Mouse (Mus musculus) gastrocnemius, postnatal 36 days (tissue): Measurements from ENCODE around the gene Lin7a. TPM values are rescaled to one million over a fixed set of nuclear protein-coding genes. Genes with fewer than 3 reads are reported as not detected.

Experiments used
- DNase-seq, 2 experiments: peaks; one replicate each; pipeline ENCODE4 v3.0.0; 2022
- intact Hi-C: fragments of 180-260 bp; cut with DNase I; formaldehyde crosslinking; loops from one replicate; pipeline ENCODE4 v1.15.1; 2025
- total RNA-seq, 2 experiments: library from RNA; stranded (reverse); gene quantifications; 2 replicates each; pipeline ENCODE4 v1.2.3; 2021

Gene Lin7a
- total RNA-seq, 2 experiments from 2014 or later, result 1.3 to 1.5 TPM

GRCm38 (mm10) chr10:107315251-107315650 is 43.8 kb downstream of the Lin7a start:
- DNase-seq, result no peak
- intact Hi-C loops, result no loop called here

DNA sequence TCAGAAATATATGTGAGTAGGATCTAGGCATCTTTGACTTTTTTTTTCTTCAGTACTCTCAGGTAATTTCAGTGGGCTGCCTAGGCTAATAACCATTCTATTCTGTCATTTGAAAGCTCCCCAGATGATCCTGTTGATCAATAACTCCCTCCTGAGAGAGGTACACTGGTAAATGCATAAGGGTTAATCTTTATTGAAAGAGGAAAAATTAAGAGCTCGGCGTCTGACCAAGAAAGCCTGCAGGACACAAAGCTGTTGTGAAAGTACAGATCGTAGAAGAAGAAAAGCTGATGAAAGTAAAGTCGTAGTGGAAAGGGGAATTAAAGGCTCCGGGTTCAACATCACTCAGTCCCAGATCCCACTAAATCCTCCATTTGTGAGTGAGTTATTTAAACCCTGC is 44.2 kb downstream of the Lin7a start:
- no peak for DNase-seq
- intact Hi-C loops, result no loop called here

GRCm38 (mm10) chr10:107316100-107316499 is 44.6 kb downstream of the Lin7a start:
- intact Hi-C loops, result no loop called here

DNA sequence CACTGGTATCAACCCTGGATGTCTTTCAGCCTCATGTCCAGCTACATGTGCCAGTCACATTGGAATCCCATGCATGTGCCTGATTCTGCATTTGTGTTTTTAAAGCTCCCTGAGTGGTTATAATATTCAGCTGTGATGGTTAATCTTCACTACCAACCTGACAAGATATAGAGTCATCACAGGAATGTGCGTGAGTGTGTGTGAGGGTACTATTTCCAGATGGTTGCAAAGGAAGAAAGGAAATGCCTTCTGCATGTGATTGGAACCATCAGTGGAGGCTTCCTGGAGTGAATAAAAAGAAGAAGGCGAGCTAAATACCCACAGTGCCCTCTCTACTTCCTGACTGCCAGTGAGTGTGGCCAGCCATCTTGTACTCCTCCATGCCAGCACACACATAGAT is 48.2 kb downstream of the Lin7a start:
- no peak for DNase-seq
- intact Hi-C loops, result no loop called here

More at GRCm38 (mm10) chr10:107316100-107316499, 44.6 kb downstream of the Lin7a start:
- no peak for DNase-seq

DNA sequence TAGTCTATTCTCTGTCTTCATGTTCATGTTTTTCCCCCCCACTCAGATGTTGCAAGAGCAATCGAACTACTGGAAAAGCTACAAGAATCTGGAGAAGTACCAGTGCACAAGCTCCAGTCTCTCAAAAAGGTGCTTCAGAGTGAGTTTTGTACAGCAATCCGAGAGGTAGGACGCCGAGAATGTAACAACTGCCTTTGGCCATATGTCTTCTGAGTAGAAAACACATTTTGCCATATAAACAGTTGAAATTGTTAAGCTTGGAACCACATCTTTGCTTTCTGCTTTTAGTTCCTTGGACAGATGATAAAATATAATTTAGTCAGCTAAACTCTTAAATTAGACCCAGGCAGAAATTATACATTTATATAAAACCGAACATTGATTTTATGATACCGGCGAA is 52.4 kb downstream of the Lin7a start:
- intact Hi-C loops, result no loop called here
- no peak for DNase-seq

DNA sequence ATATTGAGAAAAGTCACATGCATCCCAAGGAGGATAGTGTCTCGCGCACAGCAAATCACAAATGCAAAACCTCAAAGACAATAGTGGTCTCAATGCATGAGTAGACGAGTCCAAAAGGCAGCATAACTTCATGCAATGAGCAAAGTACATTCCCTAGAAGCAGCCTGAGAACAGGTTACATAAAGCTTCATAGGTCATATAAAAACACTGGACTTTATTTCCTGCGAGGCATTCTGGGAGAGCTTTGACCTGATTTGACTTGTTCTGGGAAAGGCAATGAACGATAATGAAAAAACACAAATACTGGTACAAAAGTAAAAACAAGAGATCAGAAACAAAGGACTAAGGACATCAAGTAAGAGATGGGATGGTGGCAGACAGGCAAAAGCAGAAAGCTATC is 54.1 kb downstream of the Lin7a start:
- intact Hi-C loops, result no loop called here

DNA sequence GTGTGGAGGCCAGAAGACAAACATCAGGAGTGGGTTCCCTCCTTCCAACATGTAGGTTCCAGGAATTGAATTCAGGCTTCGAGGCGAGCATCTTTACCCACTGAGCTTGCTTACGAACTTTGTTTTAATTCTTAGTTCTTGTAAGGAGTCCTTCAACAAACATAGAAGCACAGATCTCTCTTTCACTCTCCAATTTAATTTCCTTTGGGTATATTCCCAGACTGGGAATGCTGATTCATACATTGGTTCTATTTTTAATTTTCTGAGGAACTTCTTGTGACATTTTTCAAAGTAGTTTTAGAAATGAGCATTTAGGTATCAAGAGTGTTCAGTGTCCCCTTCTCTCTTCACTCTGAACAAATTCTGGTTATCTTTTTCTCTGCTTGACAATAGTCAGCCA is 68.0 kb downstream of the Lin7a start:
- no peak for DNase-seq
- intact Hi-C loops, result no loop called here

More for the DNA sequence above, 54.1 kb downstream of the Lin7a start:
- DNase-seq, result no peak

DNA sequence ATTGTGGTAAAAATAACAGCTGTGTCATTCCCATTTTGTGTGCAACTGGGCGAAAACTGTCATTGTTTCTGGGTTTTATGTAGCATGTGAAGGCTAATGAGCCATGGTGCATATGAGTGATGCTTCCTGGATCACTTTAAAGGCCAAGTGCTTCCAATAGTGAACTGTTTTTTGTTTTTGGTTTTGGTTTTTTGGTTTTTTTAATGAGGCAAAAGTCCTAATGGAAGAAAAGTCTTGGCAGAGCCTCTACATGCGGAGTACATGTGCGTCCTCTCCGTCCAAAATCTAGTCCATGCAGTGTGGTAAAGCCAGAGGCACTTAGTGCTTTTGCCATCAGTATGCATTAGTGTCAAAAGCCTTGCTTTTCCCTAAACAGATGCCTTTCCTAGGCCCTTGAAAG is 69.7 kb downstream of the Lin7a start:
- DNase-seq, result no peak
- intact Hi-C loops, result no loop called here

DNA sequence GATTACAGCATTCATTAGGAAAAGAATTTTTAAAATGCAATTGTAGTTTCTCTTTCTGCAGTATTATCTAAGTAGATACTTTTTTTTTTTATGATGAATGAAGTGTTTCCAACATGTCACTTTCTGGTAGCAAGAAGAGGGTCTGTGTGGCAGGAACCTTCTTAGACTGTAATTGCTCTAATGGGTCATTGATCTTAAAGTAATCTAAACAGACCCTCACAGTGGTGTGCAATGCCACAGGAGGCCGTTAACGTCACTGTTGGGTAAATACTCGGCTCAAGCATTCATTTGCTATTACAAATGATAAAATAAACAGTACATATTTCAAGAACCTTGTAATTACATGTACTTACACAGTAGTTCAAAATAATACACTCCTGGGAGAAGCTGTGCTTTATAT is 72.7 kb downstream of the Lin7a start:
- DNase-seq, result no peak
- intact Hi-C loops, result no loop called here

- DNase-seq, result no peak
- intact Hi-C loops, result no loop called here
These were observed 76.4 kb downstream of the Lin7a start for GRCm38 (mm10) chr10:107347842-107348241.

DNA sequence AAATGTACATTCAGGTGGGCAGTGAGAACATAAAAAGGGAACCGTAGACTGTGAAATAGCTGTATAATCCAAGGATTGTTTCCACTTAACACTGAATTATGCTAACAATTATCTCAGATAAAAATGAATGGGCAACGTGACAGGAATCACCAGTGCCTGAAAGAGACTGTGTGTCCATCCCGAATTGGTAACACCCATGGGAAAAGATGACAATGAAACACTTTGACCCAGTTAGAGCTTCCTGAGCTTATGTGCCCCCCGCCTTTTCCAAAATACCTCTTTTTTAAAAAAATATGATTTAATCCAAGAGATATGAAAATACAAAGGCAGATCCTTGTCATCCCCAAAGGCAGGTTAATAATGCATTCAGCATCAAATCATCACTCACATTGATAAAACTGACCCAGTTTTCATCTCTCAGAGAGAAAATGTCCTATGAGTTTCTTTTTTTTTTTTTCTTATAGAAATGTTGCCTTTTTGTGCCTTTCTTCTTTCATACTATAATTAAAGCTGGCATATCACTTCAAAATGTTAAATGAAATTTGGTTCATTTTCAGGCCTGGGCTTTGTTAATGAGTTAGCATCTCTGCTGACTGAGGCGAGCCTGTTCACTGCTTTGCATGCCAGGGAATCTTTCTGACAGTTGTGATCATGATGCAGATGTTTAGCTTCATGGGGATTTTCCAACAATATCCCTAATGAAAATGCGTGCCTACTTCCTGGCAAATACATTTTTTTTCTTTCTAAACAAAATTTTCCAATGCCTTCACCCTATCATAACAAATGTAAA is 80.4 kb downstream of the Lin7a start:
- intact Hi-C loops, result no loop called here
- DNase-seq, result no peak

DNA sequence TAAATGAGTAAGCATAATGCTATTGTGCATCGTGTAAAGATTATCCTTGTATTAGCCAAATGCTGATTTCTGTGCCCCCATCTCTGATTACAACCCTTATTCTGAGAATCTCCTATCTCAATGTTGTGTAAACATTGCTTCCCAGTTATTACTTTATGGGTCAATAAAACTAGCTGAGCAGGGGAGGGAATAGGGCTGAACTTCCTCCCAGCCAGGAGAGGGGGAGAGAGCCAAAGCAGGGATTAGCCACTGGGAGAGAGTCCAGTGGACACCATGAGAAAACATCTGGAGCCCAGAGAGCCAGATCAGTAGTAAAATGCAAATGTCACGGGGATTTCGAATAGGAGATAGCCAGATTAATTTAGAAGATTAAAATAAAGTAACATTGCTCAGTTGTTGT is 82.0 kb downstream of the Lin7a start:
- DNase-seq, result peak in 1 of 2 experiments; percentile 8
- intact Hi-C loops, result no loop called here

GRCm38 (mm10) chr10:107358443-107359040 is 87.1 kb downstream of the Lin7a start:
- intact Hi-C loops, result no loop called here
- DNase-seq, result no peak

- intact Hi-C loops, result no loop called here
- DNase-seq, result no peak
These were observed 87.8 kb downstream of the Lin7a start for GRCm38 (mm10) chr10:107359296-107359695.

DNA sequence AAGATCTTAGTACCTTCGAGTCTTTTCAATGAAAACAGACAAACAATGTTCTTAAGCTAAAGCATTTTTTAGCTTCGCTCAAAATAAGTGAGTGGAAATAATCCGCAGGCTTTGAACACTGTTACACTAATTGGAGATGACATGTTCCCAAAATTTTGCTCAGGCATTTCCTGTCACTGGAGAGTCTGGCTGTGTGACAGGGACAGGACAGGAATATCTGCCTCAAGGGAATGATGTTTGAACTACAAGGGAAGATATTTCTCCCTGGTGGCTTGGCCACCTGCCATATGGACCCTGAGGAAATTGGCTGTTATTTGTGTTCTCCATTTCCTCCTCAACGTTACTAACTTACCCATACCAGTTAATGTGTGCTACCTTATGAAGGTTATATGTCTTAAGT is 90.1 kb downstream of the Lin7a start:
- intact Hi-C loops, result no loop called here
- peak; percentile 14 to 21 for DNase-seq

GRCm38 (mm10) chr10:107362026-107362425 is 90.5 kb downstream of the Lin7a start:
- intact Hi-C loops, result no loop called here
- DNase-seq, result no peak

DNA sequence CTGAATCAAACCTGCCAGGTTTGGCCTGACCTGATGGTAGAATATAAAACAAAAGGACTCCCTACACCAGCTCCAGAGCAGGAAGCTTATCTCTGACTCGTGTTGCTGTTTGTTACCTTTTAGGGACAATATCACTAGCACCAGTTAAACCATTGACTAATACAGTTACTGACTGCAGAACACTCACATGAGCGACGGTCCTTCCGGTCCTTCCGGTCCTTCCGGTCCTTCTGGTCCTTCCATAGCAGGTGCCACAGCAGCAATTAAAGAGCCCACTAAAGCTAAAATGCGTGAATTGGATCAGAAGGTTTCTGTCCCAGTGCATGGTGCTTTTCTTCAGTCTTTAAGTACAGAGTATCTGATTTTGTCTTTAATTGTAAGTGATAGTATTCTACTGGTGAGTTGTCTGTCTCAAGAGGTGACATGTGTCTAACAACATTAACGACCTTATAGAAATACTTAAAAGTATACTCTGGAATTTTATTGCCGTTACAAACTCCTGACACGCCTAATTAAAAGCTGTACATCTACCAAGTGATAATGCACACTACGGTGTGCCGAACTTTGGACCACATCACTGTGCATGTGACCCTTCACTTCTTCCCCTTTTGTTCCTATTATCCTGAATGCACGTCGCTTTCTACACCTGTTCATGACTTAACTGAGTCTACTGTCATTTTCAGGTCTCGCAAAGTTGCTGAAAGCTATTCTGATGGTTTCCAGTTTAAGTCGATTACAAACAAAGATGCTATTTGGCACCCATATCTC is 91.7 kb downstream of the Lin7a start:
- DNase-seq, result no peak
- intact Hi-C loops, result no loop called here

GRCm38 (mm10) chr10:107377218-107377617 is 105.7 kb downstream of the Lin7a start:
- intact Hi-C loops, result no loop called here
- no peak for DNase-seq

GRCm38 (mm10) chr10:107381143-107381746 is 109.8 kb downstream of the Lin7a start:
- intact Hi-C loops, result no loop called here

DNA sequence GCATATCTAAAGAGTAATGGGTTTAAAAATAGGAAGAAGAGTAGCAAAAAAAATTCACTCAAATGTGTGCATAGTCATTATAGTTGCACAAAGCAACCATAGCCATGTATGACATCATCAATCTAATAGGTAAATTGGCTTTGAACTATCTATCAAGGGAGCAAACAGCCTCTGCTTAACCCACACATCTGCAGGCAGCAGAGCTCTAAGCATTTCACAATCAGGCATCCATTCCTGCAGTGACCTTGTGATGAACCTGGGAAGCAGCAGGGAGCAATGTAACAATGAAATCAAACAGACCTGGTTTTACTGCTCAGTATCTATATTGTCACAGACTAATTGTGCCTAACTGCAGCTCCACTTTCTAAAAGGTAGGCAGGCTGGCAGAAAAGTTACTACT is 112.3 kb downstream of the Lin7a start:
- intact Hi-C loops, result no loop called here
- DNase-seq, result no peak

More at GRCm38 (mm10) chr10:107381143-107381746, 109.8 kb downstream of the Lin7a start:
- DNase-seq, result no peak

DNA sequence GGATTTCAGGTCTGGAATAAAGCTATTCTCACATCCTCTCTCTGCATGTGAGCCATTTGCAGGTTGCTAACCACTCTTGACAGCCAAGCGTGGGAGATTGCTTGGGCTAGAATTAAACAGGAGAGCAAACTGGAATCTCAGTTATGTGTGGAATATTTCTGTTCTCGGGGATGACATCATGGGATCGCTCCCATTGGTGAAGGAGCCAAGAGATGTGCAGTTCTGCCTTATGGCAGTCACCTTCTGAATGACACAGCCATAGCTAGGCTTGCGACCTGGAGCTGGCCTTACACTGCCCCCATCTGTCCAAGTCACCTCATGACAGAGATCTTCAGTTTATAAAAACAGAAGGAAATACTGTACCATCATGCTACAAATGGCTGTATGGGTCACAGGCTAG is 118.0 kb downstream of the Lin7a start:
- peak; percentile 9 to 20 for DNase-seq

More for the DNA sequence above, 118.0 kb downstream of the Lin7a start:
- intact Hi-C loops, result loop anchor here (5.0 kb wide), 1 partner anchor 457 kb away; no protein-coding TSS in a partner anchor
